ENCODE assay signal across 8 mouse cellular contexts in the genomic region with DNA sequence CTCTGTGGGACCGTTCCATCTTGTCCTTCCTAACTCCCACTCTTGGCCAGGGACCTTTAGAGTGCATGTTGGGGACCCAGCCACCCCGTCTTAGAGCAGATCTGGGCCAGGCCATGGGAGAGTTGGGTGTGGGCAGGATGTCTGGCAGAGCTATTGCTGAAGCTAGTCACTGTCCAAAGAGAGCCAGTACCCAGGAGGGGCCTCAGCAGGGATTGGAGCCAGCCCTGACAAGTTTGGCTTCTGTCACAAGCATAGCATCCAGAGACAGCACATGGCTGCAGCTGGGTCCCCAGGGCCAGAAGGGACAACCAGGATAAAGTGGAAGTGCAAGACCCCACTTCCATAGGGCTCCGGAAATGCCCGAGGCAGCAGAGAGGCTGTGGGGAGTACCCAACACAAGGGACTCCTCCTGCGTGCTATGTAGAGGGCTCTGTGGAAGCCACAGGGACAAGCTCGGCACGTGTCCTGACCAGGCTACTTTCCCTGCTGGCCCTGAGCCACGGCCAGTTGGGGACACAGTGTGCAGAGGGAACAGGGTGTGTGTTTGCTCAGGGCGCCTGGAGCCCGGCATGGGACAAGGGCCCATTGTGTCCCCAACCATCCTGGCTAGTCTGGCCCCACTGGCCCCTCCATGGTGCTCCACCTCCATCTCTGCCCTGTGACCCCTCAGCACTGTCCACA. TPM values are rescaled to one million over a fixed set of nuclear protein-coding genes. Genes with fewer than 3 reads are reported as not detected.
A peak's percentile ranks its signal among the peaks of the same experiment; 100 is the strongest.
DNase-seq lines count a peak whose midpoint lies in the region; ATAC-seq and TF ChIP-seq lines count a peak whose summit lies in the region.

No protein-coding gene starts in this region.

- WGBS in intestine, embryonic 14.5 days = 55% methylated on average over 10 of the region's 10 CpGs

- H3K4me1 ChIP-seq in intestine, embryonic 14.5 days (replicated peaks; ENCODE audit: control insufficient read depth, insufficient read depth, low read length) = peaks cover 25% of the 10 kb centered on the region

- H3K4me2 ChIP-seq in intestine, embryonic 14.5 days (ENCODE audit: low read length) = no peak overlapping the region

- no peaks in the 10 kb centered on the region for H3K9me3 ChIP-seq in intestine, embryonic 14.5 days (ENCODE audit: control insufficient read depth, low read length)

- no peak for TF ChIP-seq CTCF in brain, embryonic 14.5 days (IDR thresholded peaks at IDR 0.05; ENCODE audit: borderline replicate concordance, extremely low read depth, insufficient read depth, insufficient read length)

- ATAC-seq in intestine, embryonic 14.5 days (replicated peaks; ENCODE audit: low FRiP score, low TSS enrichment, low read depth) = peak; percentile 58

- no peak for TF ChIP-seq POLR2A in brain, embryonic 14.5 days (IDR thresholded peaks at IDR 0.05; ENCODE audit: borderline replicate concordance, extremely low read depth, insufficient read depth, insufficient read length, poor library complexity, severe bottlenecking)

- no peaks in the 10 kb centered on the region for H3K36me3 ChIP-seq in intestine, embryonic 14.5 days (ENCODE audit: control insufficient read depth, insufficient read depth, low read length)

- no peak overlapping the region for H3K27ac ChIP-seq in intestine, embryonic 14.5 days (ENCODE audit: low read depth)

- H3K9ac ChIP-seq in intestine, embryonic 14.5 days (ENCODE audit: low read length) = no peak overlapping the region

- no peak overlapping the region for H3K4me3 ChIP-seq in intestine, embryonic 14.5 days (ENCODE audit: low read depth, low read length)

- no peaks in the 10 kb centered on the region for H3K27me3 ChIP-seq in intestine, embryonic 14.5 days (replicated peaks; ENCODE audit: control insufficient read depth, insufficient read depth, low read length)

- intact Hi-C loops in left cerebral cortex, postnatal 14 days (cut with DNase I) = no loop called here

- peak; percentile 88 for DNase-seq in adipocyte (ENCODE audit: low spot score)
- peak; percentile 33 for DNase-seq in brain, embryonic 14.5 days (ENCODE audit: low read depth)
- DNase-seq in gastrocnemius, adult 8-10 months (ENCODE audit: low spot score in 2 of 2) = peak; percentile 80 to 86
- DNase-seq in intestine, embryonic 14.5 days (ENCODE audit: low spot score) = no peak
- DNase-seq in left cerebral cortex, postnatal 14 days (ENCODE audit: low spot score in 2 of 2) = peak; percentile 80 to 90
- peak; percentile 96 for DNase-seq in lung, postnatal 36 days
- no peak for DNase-seq in embryo, embryonic 10.5 days (ENCODE audit: low spot score)
- no peak for DNase-seq in spleen, postnatal 10 days (ENCODE audit: low spot score in 2 of 2)

RNA-seq across cellular contexts. Expression of gene Pim3, which starts 11.7 kb away (rescaled TPM):
- 14.7 and 18.5 TPM in 2 replicates for polyA plus RNA-seq in brain, embryonic 14.5 days (2012; rRNA removed)
- 10 to 100 TPM; 19.5 to 42.9 (median 25.7) TPM for total RNA-seq in gastrocnemius, adult 8-10 months (2022)
- 40.1 and 51.7 TPM in 2 replicates for polyA plus RNA-seq in intestine, embryonic 14.5 days (2014; fragmentation: Nextera tagmentation; extraction: Ambion mirVana)
- total RNA-seq in left cerebral cortex, postnatal 14 days (2021) = 10 to 100 TPM; 37.3 to 40.4 TPM

RNA-seq across cellular contexts. Expression of gene Creld2, which starts 30.8 kb away (rescaled TPM):
- polyA plus RNA-seq in brain, embryonic 14.5 days (2012; rRNA removed) = 41.8 and 48.8 TPM in 2 replicates
- total RNA-seq in gastrocnemius, adult 8-10 months (2022) = 1 to 10 TPM; 6.5 to 9.4 (median 8.1) TPM
- polyA plus RNA-seq in intestine, embryonic 14.5 days (2014; fragmentation: Nextera tagmentation; extraction: Ambion mirVana) = 79.9 and 95.1 TPM in 2 replicates
- total RNA-seq in left cerebral cortex, postnatal 14 days (2021) = 10 to 100 TPM; 18.9 to 21.4 TPM

RNA-seq across cellular contexts. Expression of gene Alg12, which starts 31.2 kb away (rescaled TPM):
- polyA plus RNA-seq in brain, embryonic 14.5 days (2012; rRNA removed) = 14.2 and 15.4 TPM in 2 replicates
- 1 to 10 TPM; 2.5 to 5.6 (median 3.7) TPM for total RNA-seq in gastrocnemius, adult 8-10 months (2022)
- 11.8 and 13.6 TPM in 2 replicates for polyA plus RNA-seq in intestine, embryonic 14.5 days (2014; fragmentation: Nextera tagmentation; extraction: Ambion mirVana)
- 10 to 100 TPM; 10.3 to 12.3 TPM for total RNA-seq in left cerebral cortex, postnatal 14 days (2021)

Comparison
In these comparisons a context has a peak if more than half of its experiments do, and no peak if none do; other contexts are left out.
1. DNase-seq: peak in adipocyte (single experiment), brain, embryonic 14.5 days (single experiment), gastrocnemius, adult 8-10 months (2 of 2), left cerebral cortex, postnatal 14 days (2 of 2) and lung, postnatal 36 days (single experiment); none in intestine, embryonic 14.5 days (single experiment), embryo, embryonic 10.5 days (single experiment) and spleen, postnatal 10 days (0 of 2).